Mouse (Mus musculus) left cerebral cortex, adult 2 months (tissue): ENCODE results near the gene Fkbp8. TPM values are rescaled to one million over a fixed set of nuclear protein-coding genes. Genes with fewer than 3 reads are reported as not detected.

Experiments used
- DNase-seq, 2 experiments: peaks; one replicate each; pipeline ENCODE4 v3.0.0; 2021 to 2022; ENCODE audit warnings: low spot score in 2 of 2, mixed read lengths in 1 of 2; ENCODE audit errors: extremely low spot score in 1 of 2
- H3K27ac ChIP-seq: fragments of 200-600 bp; 2 replicates; pipeline ENCODE4 v1.8.1; 2022
- H3K4me3 ChIP-seq: fragments of 200-600 bp; 2 replicates; pipeline ENCODE4 v1.8.1; 2022
- CTCF ChIP-seq: fragments of 200-600 bp; IDR thresholded peaks from 2 replicates; pipeline ENCODE4 v1.8.1; 2022; ENCODE audit warnings: antibody characterized with exemption, mild to moderate bottlenecking, moderate library complexity
- intact Hi-C: fragments of 180-260 bp; cut with DNase I; formaldehyde crosslinking; loops from one replicate; pipeline ENCODE4 v1.15.1; 2025
- total RNA-seq, 2 experiments: library from RNA; stranded (reverse); gene quantifications; 2 replicates each; pipeline ENCODE4 v1.2.3; 2021

Gene Fkbp8
- total RNA-seq, 2 experiments from 2014 or later: 392 to 410 TPM

DNA sequence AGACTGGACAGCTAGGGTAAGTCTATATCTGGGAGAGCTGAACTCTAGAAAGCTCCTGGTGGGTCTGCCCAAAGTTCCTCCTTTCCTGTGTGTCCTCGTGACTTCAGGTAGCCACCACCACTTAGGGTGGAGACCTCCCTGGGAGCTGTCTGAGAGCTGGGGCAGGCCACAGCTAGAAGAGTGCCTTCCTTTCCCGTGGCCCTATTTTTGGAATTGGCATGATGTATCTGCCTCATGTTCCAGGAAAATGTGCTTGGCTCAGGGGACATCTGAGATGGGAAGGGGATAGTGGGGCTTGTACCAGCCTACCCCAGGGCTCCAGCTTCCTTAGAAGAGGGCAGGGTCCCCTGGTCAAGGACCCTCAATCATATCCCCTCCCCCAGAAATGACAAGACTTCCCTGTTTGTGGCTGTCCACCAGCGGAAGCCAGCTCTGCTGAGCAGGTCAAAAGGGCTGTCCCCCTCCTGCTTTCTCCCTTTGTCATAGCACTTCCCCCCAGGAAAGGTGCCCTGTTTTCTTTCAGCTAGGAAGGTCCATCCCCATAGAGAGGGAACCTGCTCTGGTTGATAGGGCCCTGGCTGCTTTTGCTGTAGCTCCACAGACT lies 24.1 kb downstream of the Fkbp8 start:
- intact Hi-C loops: no loop called here
- Histone ChIP-seq H3K27ac (peak overlapping the region; percentile 65), H3K4me3 (no peak overlapping the region)
- TF ChIP-seq CTCF: no peak
- DNase-seq: no peak

GRCm38 (mm10) chr8:70552836-70553235 lies 25.3 kb downstream of the Fkbp8 start:
- no peak overlapping the region for H3K4me3 ChIP-seq
- no peak for TF ChIP-seq CTCF
- intact Hi-C loops: no loop called here
- peak overlapping the region; percentile 65 for H3K27ac ChIP-seq
- no peak for DNase-seq

GRCm38 (mm10) chr8:70553740-70554139 lies 26.2 kb downstream of the Fkbp8 start:
- Histone ChIP-seq H3K4me3 (no peak overlapping the region), H3K27ac (peak overlapping the region; percentile 65; the same call in 1 of the 2 replicates)
- DNase-seq: no peak
- TF ChIP-seq CTCF: no peak
- intact Hi-C loops: no loop called here

DNA sequence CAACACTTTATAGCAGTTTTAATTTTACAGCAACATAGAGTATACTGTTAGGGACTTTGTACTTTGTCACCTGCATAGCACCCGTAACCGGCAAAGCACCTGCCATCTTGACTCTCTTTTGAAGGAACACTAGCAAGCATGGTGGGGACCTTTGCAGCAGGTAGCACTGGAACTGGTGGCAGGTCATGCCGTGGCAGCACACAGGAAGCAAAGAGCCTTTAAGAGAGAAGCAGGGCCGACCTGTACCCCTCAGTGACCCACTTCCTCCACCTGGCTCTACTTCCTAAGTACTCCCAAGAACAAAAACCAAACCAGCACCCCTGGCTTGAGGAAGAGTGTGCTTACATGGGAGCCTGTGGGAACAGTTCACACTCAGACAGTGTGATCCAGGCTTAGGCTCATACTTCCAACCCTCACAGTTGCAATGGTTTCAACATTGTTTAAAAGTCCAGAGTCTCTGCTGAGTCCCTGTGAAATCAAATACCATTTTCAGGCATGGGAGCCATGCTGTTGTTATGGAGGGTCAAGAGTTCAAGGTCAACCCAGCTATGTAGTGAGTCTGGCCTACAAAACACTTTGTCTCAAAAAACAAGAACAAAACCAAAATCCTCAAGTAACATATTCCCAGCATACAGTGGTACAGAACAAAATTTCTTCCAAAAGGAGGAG lies 27.7 kb downstream of the Fkbp8 start:
- Histone ChIP-seq H3K4me3 (no peak overlapping the region), H3K27ac (no peak overlapping the region)
- no peak for TF ChIP-seq CTCF
- no peak for DNase-seq
- intact Hi-C loops: no loop called here

- no peak for DNase-seq
- Histone ChIP-seq H3K4me3 (no peak overlapping the region), H3K27ac (peak overlapping the region; percentile 38; the same call in 1 of the 2 replicates)
- intact Hi-C loops: no loop called here
- peak; percentile 13 for TF ChIP-seq CTCF
These were observed 30.8 kb downstream of the Fkbp8 start for GRCm38 (mm10) chr8:70558334-70558733.

- DNase-seq: no peak
- TF ChIP-seq CTCF: peak; percentile 42
- Histone ChIP-seq H3K27ac (no peak overlapping the region), H3K4me3 (no peak overlapping the region)
- intact Hi-C loops: no loop called here
These were observed 31.5 kb downstream of the Fkbp8 start for GRCm38 (mm10) chr8:70558983-70559382.

- H3K27ac ChIP-seq: peak overlapping the region; percentile 76
- intact Hi-C loops: loop anchor here (1.0 kb wide), 1 partner anchor 25 kb away; no protein-coding TSS in a partner anchor
- peak in 1 of 2 experiments; percentile 45 for DNase-seq
- no peak overlapping the region for H3K4me3 ChIP-seq
- TF ChIP-seq CTCF: peak; percentile 58
These were observed 32.6 kb downstream of the Fkbp8 start for GRCm38 (mm10) chr8:70560096-70560495.

DNA sequence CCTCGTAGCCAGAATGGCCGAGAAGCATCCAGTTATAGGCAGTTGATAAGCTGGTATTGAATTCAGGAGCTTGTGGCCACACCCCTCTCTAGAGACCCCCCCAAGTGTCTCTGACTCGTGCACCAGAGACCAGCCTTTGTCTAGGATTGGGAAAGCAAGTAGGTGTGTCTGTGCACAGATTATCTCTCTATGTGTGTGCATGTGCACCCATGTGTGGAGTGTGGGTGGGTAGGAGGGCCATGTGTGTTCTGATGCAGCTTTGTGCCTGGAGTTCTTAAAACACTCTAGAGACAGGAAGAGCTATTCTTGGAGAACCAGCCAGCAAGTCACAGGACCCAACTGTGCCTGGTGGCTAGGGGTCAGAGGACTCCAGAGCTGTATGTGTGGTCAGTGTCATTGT lies 33.0 kb downstream of the Fkbp8 start:
- intact Hi-C loops: loop anchor here (1.0 kb wide), 1 partner anchor 25 kb away; no protein-coding TSS in a partner anchor
- no peak for DNase-seq

GRCm38 (mm10) chr8:70561357-70561756 lies 33.8 kb downstream of the Fkbp8 start:
- peak overlapping the region; percentile 76 for H3K27ac ChIP-seq
- no peak for DNase-seq
- no peak for TF ChIP-seq CTCF
- intact Hi-C loops: no loop called here
- no peak overlapping the region for H3K4me3 ChIP-seq

More for the DNA sequence above, 33.0 kb downstream of the Fkbp8 start:
- Histone ChIP-seq H3K27ac (peak overlapping the region; percentile 76), H3K4me3 (no peak overlapping the region)
- TF ChIP-seq CTCF: no peak

DNA sequence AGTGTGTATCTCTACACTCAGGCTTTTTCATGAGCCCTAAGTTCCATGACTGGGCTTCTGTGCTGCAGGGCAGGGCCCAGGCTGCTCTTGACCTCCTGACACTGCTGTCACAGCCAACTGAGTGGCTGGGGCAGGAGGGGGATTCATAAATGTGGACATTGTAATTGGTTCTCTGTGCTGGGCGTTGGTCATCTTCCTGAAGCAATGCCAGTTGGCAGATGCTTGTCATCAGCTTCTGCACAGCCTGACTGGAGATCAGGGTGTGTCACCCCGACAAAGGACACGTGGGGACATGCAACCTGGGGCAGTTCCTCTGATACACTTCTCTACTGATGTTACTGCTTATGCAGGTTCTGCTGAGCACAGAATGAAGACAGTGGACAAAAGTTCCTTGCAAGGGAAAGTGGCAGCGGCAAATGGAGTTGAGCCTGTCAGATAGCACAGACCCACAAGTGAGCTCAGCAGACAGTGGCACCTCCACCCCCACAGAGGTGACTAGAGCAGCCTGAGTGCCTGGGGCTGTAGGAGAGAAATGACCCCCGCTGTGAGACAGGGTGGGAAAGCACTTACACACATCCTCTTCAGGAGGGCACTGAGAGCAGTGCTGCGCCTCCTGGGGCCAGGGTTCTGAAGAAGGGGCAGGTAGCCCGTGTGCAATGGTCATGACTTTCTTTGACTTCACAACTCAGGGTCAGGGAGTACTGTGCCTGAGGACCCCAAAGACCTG lies 34.4 kb downstream of the Fkbp8 start:
- H3K27ac ChIP-seq: peak overlapping the region; percentile 76
- no peak for DNase-seq
- intact Hi-C loops: no loop called here
- H3K4me3 ChIP-seq: no peak overlapping the region
- no peak for TF ChIP-seq CTCF

DNA sequence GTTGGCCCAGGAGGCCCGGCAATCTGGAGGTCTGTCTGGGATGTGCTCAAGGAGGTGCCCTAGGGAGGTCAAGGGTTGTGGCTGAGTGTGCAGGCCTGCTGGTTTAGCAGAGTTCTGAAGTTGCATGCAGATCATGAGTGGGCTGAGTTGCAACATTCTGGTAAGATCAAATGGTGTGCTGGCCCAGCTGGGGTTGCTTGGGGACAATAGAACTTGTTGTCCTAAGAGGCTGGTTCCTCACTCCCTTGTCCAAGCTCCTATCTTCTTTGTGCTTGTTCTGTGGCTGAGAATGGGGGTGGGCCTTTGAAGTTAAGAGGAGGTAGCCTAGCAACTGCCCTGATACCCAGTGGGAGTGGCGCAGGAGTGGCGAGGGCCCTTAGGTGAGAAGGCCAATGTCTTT lies 35.3 kb downstream of the Fkbp8 start:
- Histone ChIP-seq H3K4me3 (no peak overlapping the region), H3K27ac (peak overlapping the region; percentile 70)
- intact Hi-C loops: no loop called here
- TF ChIP-seq CTCF: no peak
- DNase-seq: no peak

DNA sequence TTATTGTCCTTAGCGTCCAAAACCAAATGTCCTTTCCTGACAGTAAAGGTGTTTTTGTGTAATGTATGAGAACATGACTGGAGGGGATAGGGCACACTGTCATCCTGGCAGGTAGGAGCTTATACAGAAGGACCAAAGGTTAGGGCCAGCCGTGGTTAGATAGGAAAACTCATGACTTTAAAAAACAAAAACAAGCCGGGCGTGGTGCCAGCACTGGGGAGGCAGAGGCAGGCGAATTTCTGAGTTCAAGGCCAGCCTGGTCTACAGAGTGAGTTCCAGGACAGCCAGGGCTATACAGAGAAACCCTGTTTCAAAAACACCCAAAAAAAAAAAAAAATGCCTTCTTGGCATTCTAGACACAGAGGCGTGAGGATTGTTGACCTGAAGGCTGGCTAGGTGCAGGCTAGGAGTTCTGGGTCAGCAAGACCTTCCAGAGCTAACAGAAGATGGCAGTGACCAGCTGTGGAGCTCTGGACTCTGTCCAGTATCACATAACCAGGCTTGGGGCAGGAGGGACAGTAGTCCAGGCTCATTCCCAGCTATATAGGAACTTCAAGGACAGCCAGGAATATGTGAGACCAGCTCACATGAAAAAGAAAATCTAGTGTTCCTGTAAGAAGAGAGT lies 36.4 kb downstream of the Fkbp8 start:
- intact Hi-C loops: no loop called here
- no peak for DNase-seq
- H3K4me3 ChIP-seq: no peak overlapping the region
- TF ChIP-seq CTCF: no peak
- no peak overlapping the region for H3K27ac ChIP-seq
